Mouse (Mus musculus) C2C12 (cell line): ENCODE data around the gene Rflna.

Experiments
- CTCF ChIP-seq: IDR thresholded peaks from one replicate; pipeline ENCODE4 v1.5.1; 2011; ENCODE audit not compliant: control insufficient read depth, insufficient read depth, insufficient read length
- MAX ChIP-seq: IDR thresholded peaks from one replicate; pipeline ENCODE4 v1.6.1; 2011; ENCODE audit warnings: mild to moderate bottlenecking, control low read depth

DNA sequence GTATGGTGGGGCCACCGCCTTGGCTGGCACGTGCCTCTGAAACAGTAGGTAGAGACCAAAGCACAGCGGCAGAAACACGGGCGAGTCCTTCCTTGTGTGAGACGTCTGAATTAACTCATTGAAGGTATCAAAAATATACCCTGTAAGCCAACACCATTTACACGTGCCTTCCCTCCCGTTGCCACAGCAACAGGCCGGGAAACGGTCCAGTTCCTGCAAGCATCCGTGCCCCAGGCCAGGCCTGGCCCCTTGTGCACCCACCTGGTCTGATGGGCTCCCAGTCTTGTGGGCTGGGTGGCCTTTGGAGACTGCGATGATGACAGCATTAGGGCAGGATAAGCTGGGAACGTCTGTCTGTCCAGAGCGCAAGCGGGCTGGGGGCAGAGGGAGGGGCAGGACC, 14.3 kb downstream of the Rflna start:
- TF ChIP-seq MAX: no peak
- TF ChIP-seq CTCF: no peak
